Mouse (Mus musculus): ENCODE data around the gene Mmd. TPM values are rescaled to one million over a fixed set of nuclear protein-coding genes. Genes with fewer than 3 reads are reported as not detected.
A peak's percentile ranks its signal among the peaks of the same experiment; 100 is the strongest.

Mmd gene
- polyA plus RNA-seq, 1 experiment from 2014 or later, result 36.5 TPM

DNA sequence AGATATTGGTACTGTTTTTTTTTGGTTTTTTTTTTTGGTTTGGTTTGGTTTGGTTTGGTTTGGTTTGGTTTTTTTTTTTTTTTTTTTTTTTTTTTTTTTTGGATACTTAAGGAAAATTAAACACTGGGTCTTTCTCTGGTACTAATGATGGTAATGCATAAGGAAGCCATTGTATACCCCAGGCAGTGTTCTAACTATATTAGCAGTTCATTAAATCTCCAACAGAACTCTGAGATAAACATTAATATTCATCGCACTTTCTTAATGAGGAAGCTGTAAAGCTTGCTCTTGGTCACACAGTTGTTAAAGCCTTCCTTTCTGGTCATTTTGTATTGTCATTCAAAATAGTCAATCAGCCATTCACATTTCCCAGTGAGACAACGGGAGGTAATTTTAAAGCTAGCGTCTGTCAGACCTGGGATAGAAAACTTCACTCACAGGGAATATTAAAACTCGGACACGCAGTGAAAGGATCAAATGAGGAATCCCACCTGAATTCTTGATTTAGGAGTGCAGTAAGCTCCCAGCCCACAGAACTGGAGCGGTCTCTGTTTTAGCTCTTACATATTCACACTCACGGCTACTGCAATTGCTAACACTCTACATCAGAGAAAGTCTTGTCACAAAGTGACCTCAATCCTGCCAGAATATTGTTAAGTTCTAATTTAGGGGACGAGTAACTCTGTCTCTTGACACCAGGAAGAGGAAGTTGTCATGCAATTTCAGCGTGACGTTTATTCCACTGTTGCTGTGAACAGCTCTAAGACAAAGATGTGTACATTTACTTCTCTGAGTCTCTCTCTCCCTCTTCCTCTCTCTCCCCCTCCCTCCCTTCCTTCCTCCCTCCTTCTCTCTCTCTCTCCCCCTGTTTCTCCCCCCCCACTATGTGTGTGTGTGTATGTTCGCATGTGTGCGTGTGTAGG, 22.0 kb upstream of the Mmd start:
- no peaks in the 10 kb centered on the region for H3K27me3 ChIP-seq (replicated peaks; ENCODE audit: control insufficient read depth, insufficient read depth, low read length)
- no peak overlapping the region for H3K27ac ChIP-seq (ENCODE audit: low read depth, low read length)
- H3K4me1 ChIP-seq (replicated peaks; ENCODE audit: control insufficient read depth, insufficient read depth, low read length), result peaks cover 14% of the 10 kb centered on the region
- H3K36me3 ChIP-seq (ENCODE audit: control insufficient read depth, insufficient read depth), result no peaks in the 10 kb centered on the region
- no peak for ATAC-seq
- WGBS, result 70% methylated on average over 12 of the region's 12 CpGs
- no peak overlapping the region for H3K4me2 ChIP-seq (replicated peaks; ENCODE audit: low read depth)
- no peaks in the 10 kb centered on the region for H3K9me3 ChIP-seq (ENCODE audit: control insufficient read depth)
- TF ChIP-seq CTCF (IDR thresholded peaks at IDR 0.05; ENCODE audit: low read depth), result no peak
- no peak overlapping the region for H3K9ac ChIP-seq (ENCODE audit: low read depth, low read length)
- no peak overlapping the region for H3K4me3 ChIP-seq (ENCODE audit: low read depth, low read length)

DNA sequence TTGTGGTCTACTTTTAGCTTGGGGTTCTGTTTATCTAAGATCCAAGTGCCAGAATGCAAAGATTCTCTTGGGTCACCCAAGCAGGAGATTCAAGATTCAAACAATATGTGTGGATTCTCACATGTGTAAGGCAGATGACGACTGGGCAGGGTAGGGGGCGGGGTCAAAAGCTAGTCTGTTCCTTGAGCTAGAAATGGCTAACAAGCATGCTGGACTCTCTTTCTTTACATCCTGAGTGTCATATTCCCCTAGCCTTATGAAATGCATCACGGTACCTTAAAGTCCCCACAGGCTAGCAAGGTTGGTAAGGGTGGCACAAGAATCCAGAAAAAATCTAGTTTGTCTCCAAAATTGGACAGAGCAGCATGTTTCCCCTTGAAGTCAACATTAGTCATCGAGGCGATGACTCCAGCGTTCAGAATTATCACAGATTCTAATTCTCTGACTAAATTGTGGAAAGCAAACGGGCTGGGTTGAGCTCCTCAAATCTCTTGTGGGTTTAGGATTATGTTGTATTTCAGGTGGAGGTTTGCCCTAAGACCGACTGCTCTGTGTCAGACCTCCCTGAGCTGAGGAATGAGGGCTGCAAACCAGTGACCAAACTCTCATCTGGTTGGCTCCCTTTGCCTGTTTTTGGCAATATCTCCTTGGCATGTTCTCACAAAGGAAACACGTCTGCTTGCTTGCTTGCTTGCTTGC, 20.9 kb upstream of the Mmd start:
- no peak for TF ChIP-seq CTCF (IDR thresholded peaks at IDR 0.05; ENCODE audit: low read depth)
- Histone ChIP-seq H3K27ac (ENCODE audit: low read depth, low read length) (no peak overlapping the region), H3K36me3 (ENCODE audit: control insufficient read depth, insufficient read depth) (no peaks in the 10 kb centered on the region), H3K4me3 (ENCODE audit: low read depth, low read length) (no peak overlapping the region), H3K9me3 (ENCODE audit: control insufficient read depth) (no peaks in the 10 kb centered on the region), H3K4me1 (replicated peaks; ENCODE audit: control insufficient read depth, insufficient read depth, low read length) (peaks cover 18% of the 10 kb centered on the region), H3K27me3 (replicated peaks; ENCODE audit: control insufficient read depth, insufficient read depth, low read length) (no peaks in the 10 kb centered on the region), H3K9ac (ENCODE audit: low read depth, low read length) (no peak overlapping the region), H3K4me2 (replicated peaks; ENCODE audit: low read depth) (no peak overlapping the region)
- WGBS, result 85% methylated on average over 9 of the region's 9 CpGs
- ATAC-seq, result no peak

DNA sequence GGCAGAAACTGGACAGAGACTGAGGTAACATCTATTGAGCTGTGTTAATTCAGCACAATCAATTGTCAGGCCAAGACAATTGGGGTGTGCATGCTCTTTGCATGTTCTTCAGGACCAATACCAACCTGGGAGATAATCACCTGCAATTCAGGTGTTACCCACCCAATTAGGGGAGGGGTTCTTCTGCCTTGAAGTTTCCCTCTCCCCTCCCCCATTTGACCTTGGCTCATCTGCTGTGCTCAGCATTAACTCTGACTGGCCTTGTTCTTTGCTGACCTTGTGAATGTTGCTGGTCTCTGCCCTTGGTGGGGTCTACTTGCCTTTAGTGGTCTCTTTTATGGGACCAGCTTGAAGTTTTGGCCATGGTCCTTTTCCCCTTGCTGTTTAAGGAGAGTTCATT, 19.5 kb upstream of the Mmd start:
- Histone ChIP-seq H3K4me2 (replicated peaks; ENCODE audit: low read depth) (no peak overlapping the region), H3K9me3 (ENCODE audit: control insufficient read depth) (no peaks in the 10 kb centered on the region), H3K4me3 (ENCODE audit: low read depth, low read length) (no peak overlapping the region), H3K9ac (ENCODE audit: low read depth, low read length) (no peak overlapping the region), H3K4me1 (replicated peaks; ENCODE audit: control insufficient read depth, insufficient read depth, low read length) (peaks cover 18% of the 10 kb centered on the region), H3K27me3 (replicated peaks; ENCODE audit: control insufficient read depth, insufficient read depth, low read length) (no peaks in the 10 kb centered on the region), H3K36me3 (ENCODE audit: control insufficient read depth, insufficient read depth) (no peaks in the 10 kb centered on the region), H3K27ac (ENCODE audit: low read depth, low read length) (no peak overlapping the region)
- ATAC-seq, result no peak
- TF ChIP-seq CTCF (IDR thresholded peaks at IDR 0.05; ENCODE audit: low read depth), result no peak

DNA sequence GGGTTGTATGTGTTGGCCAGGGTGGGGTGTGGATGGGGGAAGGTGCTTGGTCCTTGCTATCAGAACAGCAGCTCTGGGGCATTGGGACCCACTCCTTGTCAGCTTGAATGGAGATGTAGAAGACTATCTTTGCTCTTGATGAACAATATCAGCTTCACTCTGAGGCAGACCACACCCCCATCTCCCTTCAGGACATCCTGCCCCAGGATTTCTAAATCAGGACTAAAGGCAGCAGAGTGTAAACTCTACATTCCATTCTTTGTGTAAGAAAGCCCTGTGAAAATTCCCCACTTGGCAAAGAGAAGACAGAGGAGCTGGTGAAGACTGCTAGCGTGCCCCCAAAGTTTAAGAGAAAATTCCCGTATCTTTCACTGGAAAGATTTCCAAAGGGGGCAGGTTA, 18.6 kb upstream of the Mmd start:
- Histone ChIP-seq H3K27me3 (replicated peaks; ENCODE audit: control insufficient read depth, insufficient read depth, low read length) (no peaks in the 10 kb centered on the region), H3K9ac (ENCODE audit: low read depth, low read length) (no peak overlapping the region), H3K36me3 (ENCODE audit: control insufficient read depth, insufficient read depth) (no peaks in the 10 kb centered on the region), H3K4me2 (replicated peaks; ENCODE audit: low read depth) (no peak overlapping the region), H3K4me3 (ENCODE audit: low read depth, low read length) (no peak overlapping the region), H3K9me3 (ENCODE audit: control insufficient read depth) (no peaks in the 10 kb centered on the region), H3K27ac (ENCODE audit: low read depth, low read length) (no peak overlapping the region), H3K4me1 (replicated peaks; ENCODE audit: control insufficient read depth, insufficient read depth, low read length) (peaks cover 18% of the 10 kb centered on the region)
- ATAC-seq, result no peak
- TF ChIP-seq CTCF (IDR thresholded peaks at IDR 0.05; ENCODE audit: low read depth), result no peak
- WGBS, result 59% methylated on average over 2 of the region's 2 CpGs

DNA sequence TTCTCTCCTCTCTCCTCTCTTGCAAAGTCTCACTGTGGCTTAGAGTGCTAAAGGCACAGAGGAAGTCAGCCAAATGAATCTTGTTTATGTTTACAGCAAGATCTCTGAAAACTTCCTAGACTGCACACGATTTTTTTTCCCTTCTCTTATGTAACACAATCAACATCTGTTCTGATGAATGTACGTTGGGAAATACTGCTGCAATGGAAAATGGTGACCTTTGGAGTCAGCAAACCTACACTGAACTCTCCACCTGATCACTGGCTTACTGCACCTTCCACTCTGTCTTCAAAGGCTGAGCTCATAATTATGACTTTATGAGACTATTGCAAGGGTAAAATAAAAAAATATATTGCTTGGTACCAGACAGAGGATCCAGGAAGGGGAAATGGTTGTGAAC, 17.6 kb upstream of the Mmd start:
- no peak for TF ChIP-seq CTCF (IDR thresholded peaks at IDR 0.05; ENCODE audit: low read depth)
- Histone ChIP-seq H3K27ac (ENCODE audit: low read depth, low read length) (no peak overlapping the region; the same call in 1 of the 2 replicates), H3K36me3 (ENCODE audit: control insufficient read depth, insufficient read depth) (no peaks in the 10 kb centered on the region), H3K4me2 (replicated peaks; ENCODE audit: low read depth) (no peak overlapping the region), H3K4me1 (replicated peaks; ENCODE audit: control insufficient read depth, insufficient read depth, low read length) (peaks cover 18% of the 10 kb centered on the region), H3K27me3 (replicated peaks; ENCODE audit: control insufficient read depth, insufficient read depth, low read length) (no peaks in the 10 kb centered on the region), H3K4me3 (ENCODE audit: low read depth, low read length) (no peak overlapping the region), H3K9ac (ENCODE audit: low read depth, low read length) (no peak overlapping the region), H3K9me3 (ENCODE audit: control insufficient read depth) (no peaks in the 10 kb centered on the region)
- ATAC-seq, result peak; percentile 92
- WGBS, result 10% methylated on average over 2 of the region's 2 CpGs

DNA sequence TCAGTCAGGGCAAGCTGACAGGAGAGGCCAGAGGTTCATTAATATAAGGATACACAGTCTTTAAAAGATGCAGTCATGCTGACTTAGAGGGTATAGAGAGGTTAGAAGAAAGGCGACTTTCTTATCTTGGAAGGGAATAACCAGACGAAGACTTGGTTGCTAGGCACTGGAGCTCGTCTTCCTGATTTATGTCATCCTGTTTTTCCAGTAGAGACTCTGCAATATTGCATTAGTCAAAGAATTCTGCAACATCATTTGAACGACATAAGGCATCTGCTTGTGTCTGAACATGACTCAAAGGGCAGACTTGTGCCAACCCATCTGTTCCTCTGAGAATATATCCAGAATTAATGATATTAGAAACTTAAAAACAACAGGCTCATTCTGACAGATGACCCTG, 16.6 kb upstream of the Mmd start:
- no peak for ATAC-seq
- WGBS, result 19% methylated on average over 4 of the region's 4 CpGs
- no peak overlapping the region for H3K4me2 ChIP-seq (replicated peaks; ENCODE audit: low read depth)

More for the DNA sequence above, 16.6 kb upstream of the Mmd start:
- Histone ChIP-seq H3K27me3 (replicated peaks; ENCODE audit: control insufficient read depth, insufficient read depth, low read length) (no peaks in the 10 kb centered on the region), H3K9ac (ENCODE audit: low read depth, low read length) (no peak overlapping the region), H3K4me1 (replicated peaks; ENCODE audit: control insufficient read depth, insufficient read depth, low read length) (peaks cover 18% of the 10 kb centered on the region), H3K27ac (ENCODE audit: low read depth, low read length) (no peak overlapping the region), H3K9me3 (ENCODE audit: control insufficient read depth) (no peaks in the 10 kb centered on the region), H3K36me3 (ENCODE audit: control insufficient read depth, insufficient read depth) (no peaks in the 10 kb centered on the region), H3K4me3 (ENCODE audit: low read depth, low read length) (no peak overlapping the region)
- no peak for TF ChIP-seq CTCF (IDR thresholded peaks at IDR 0.05; ENCODE audit: low read depth)
